Mouse (Mus musculus) left cerebral cortex, postnatal 10 days (tissue): ENCODE data around the gene Fam102a. TPM values are rescaled to one million over a fixed set of nuclear protein-coding genes. Genes with fewer than 3 reads are reported as not detected.

Experiments used
- DNase-seq, 2 experiments: peaks; one replicate each; pipeline ENCODE4 v3.0.0; 2021 to 2022; ENCODE audit warnings: low spot score in 2 of 2, mixed read lengths in 1 of 2; ENCODE audit errors: extremely low spot score in 1 of 2
- intact Hi-C: fragments of 180-260 bp; cut with DNase I; formaldehyde crosslinking; loops from one replicate; pipeline ENCODE4 v1.15.1; 2025
- total RNA-seq, 2 experiments: library from RNA; stranded (reverse); gene quantifications; 2 replicates each; pipeline ENCODE4 v1.2.3; 2021

Fam102a gene
- total RNA-seq, 2 experiments from 2014 or later, result 28.2 to 28.9 TPM

DNA sequence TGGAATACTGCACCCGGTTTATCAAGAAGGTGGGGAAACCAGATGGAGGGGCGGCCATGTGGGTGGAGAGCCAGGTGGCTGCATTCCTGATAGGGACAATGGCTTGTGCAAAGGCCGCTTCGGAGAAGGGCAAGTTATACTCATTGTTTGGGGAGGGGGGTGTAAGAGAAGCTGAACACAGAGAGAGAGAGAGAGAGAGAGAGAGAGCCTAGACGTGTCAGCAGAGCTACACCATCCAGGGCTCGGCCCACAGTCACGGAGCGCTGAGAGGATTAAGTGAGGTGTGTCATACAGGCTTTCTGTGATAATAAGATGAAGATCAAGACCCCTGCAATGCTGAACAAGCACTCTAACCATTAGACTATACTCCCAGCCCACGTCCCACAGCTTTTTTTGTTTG, 27.2 kb upstream of the Fam102a start:
- intact Hi-C loops, result no loop called here
- no peak for DNase-seq

DNA sequence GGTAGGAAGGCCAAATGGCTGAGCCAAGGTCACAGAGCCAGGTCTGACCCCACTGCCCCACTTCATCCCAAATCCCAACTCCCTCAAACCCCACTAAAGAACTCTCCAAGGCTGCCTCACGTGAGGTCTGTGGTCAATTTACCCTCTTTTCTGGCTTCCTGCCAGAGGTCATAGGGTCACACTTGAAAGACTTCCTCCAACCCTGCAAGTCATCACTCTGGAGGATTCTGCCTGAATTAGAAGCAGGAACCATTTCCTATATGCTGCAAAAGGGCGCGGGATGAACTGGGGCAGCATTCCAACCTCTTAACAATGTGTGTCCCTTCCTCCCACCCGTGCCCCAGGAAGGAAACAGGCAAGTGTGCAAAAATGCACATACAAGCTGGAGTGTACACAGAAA, 25.8 kb upstream of the Fam102a start:
- peak in 1 of 2 experiments; percentile 87 for DNase-seq
- intact Hi-C loops, result no loop called here

DNA sequence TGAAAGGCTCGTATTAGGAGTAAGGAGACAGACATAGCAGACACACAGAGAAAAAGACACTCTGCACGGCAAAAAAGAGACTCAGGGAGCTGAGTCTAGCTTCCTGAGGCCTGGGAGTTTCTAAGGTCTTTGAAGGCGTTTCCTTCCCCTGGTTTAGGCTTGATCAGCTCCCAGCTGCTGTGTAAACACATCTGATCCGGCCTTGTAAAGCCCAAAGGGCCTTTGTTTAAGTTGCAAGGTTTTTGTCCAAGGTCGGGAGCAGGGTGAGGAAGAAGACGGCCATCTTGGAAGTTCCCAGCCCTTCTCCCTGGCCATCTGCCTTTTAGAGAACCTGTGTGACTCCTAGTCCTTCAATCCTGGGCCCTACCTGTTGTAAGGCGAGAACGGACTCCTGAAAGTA, 25.2 kb upstream of the Fam102a start:
- DNase-seq, result no peak
- intact Hi-C loops, result no loop called here

DNA sequence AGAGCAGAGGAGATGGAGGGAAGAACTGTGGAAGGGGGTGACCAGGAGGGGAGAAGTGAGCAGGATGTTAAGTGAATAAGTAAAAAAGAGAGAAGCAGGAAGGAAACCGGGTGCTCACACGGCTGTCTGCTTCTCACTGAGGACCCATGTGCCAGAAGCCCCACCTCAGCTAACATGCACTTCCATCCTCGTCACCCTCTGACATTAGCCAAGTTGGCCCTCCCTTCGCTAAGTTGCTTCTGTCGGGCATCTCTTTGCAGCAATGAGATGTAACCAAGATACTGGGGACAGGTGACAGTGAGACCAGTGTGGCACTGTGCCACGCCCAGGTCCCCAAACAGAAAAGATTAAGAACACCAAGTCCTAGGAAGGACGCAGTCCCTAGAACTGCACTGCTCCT, 22.5 kb upstream of the Fam102a start:
- intact Hi-C loops, result no loop called here
- no peak for DNase-seq

DNA sequence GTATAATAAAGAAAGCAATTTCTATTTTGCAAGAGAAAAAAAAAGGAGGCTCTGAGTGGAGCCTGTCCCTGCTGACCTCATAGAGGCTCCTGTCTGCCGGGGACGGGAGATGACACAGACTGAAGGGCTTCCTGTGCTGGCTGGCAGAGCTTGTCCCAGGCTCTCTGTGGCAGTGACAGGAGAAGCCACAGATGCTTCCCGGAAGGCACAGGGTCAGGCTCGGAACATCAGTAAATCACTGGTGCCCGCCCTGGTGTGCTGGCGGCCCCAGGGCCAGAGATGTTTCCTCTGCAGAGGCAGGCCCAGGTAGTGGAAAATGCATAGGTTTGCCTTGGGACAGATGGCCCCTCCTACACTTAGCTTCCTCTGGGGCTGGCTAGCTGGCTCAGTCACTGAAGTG, 20.8 kb upstream of the Fam102a start:
- intact Hi-C loops, result no loop called here

DNA sequence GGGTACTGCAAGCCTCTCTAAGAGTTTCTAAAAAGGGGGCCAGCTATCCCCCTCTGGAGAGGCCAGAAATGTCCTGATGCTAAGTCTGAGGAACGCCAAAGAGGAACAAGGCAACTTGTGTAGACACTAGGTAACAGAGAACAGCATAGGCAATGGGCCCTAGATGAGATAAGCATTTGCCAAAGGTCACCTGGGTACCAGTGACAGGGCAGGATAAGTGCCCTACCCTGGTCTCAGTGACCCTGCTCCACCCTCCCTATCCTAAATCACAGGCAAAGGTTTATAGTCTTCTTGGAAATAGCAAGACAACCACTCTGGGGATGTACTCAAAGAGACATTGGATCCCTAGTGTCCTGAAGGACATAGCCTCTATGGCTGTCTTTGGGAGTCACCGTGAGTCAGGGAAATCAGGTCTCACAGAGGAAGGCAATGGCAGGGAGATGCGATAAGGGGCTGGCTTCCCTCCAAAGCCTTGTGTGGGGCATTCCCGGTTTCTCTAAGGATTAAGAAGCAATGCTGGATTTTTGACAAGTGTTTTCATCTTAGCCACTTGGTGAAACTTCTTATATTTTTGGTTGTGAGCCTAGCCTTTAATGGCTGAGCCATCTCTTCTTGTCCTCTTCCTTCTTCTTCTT, 17.8 kb upstream of the Fam102a start:
- intact Hi-C loops, result no loop called here
- DNase-seq, result no peak

More for the DNA sequence above, 20.8 kb upstream of the Fam102a start:
- no peak for DNase-seq

DNA sequence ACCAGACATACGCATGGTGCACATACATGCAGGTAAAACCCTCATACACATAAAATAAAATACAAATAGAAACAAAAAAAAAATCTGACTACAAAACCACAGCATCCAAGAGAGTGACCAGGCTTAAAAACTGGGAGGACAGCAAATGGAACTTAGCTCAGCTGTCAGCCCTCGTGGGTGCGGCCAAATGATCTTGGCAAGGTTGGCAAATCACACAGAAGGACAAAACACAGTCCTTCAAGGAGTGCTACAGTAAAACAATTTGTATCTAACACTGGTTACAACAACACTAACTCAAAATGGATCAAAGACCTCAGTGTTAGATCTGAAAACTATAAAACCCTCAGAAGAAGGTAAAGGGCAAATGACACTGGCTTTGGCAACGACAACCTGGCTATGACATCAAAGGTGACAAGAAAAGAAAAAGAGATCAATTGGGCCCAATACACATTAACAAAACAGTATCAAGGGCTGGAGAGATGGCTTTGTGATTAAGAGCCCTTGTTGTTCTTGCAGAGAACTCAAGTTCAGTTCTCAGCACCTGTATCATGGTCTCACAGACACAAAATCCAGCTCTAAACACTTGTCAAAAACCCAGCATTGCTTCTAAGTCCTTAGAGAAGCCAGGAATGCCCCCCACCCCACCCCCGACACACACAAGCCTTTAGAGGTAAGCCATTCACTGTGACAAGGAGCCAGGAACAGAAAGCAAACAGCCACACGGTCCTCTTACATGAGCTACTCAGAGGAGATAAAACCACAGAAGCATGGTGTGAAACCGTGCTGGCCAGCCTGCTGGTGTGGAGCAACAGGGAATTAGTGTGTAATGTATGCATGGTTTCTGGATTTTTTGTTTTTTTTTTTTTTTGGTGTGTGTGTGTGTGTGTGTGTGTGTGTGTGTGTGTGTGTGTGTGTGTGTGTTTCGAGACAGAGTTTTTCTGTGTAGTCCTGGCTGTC, 14.8 kb upstream of the Fam102a start:
- DNase-seq, result no peak
- intact Hi-C loops, result no loop called here

DNA sequence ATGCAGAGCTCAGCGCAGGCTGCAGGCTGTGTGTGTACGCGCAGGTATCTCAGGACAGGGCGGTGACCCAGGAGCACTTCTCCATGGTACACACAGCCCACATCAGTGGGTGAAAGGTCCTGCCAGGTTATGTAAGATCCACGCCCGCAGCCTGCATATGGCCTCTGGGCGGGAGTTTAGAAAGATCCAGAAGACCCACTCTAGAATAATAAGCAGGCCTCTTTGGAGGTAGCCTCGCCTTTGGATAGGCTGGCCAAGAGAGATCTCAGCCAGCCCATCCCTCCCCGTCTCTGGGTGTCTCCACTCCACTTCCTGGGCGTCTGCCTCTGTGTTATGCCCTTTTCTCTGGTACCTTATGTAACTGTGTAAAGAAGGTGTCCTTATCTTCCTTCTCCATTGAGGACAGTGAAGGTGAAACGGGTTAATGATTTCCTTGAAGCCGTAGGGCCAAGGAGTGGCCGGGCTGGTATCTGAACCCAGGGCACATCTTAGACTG, 10.5 kb upstream of the Fam102a start:
- intact Hi-C loops, result no loop called here
- no peak for DNase-seq

DNA sequence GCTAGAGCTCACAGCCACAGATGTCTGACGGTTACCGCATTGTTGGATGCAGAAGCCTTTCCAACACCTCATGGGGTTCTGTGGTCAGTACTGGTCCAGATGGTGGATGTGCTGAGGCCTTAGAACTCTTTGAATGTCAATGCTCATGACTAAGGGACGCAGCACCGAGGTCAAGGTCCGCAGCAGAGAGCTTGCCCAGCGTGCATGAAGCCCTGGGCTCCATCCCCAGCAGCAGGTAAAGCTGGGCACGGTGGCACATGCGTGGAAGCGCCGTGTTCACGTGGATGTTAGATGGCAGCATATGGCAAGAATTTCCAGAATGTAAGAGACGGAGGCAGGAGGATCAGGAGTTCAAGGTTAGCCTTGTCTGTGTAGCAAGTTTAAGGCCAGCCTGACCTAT, 9.3 kb upstream of the Fam102a start:
- intact Hi-C loops, result no loop called here
- no peak for DNase-seq

DNA sequence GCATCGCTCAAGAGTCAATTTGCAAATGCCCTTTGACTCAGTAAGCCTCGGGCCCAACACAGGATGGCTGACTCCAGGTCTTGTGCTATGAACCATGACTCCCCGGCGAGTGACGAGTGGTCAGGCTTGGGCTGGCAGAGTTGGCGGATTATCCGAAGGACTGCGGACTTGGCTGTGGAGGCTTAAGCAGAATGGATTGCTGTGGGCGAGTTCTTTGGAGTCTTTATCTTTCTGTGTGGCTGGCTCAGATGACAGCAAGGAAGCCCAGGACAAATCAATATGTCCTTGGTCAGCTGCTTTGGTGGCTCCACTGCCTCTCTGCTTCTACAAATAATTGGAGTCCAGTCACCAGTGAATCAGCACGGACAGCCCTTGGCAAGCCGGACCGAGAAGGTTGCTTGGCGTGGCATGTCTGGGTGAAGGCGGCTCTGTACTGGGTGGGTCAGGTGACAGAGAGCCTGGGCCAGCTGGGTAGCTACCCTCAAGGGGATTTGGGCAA, 7.6 kb upstream of the Fam102a start:
- DNase-seq, result no peak
- intact Hi-C loops, result no loop called here

DNA sequence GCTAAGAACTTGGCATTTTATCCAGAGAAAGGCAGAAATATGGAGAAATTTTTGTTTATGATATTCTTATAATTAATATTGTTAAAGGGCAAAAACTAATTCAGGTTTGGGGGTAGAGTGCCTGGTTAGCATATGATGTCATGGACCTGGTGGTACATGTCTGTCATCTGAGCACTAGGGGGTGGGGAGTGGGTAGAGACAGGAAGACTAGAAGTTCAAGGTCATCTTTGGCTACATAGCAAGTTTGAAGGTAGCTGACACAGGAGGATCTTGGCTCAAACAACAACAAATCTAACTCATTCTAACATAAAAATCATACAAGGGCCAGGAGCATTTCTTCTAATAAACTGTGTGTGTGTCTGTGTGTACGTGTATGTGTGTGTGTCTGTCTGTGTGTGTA, 6.8 kb upstream of the Fam102a start:
- no peak for DNase-seq
- intact Hi-C loops, result no loop called here

DNA sequence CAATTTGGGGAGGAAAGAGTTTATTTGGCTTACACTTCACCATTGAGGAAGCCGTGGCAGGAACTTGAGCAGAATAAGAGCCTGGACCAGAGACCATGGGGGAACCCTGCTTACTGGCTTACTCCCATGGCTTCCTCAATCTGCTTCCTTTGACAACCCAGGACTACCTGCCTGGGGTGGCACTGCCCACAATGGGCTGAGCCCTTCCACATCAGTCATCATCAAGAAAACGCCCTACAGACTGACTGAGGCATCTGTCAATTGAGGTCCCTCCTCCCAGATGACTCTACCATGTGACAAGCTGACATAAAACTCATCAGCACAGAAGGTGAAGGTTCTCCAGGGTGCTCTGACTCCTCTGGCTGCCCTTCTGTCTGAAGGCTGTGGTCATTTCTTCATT, 4.7 kb upstream of the Fam102a start:
- DNase-seq, result no peak
- intact Hi-C loops, result no loop called here

DNA sequence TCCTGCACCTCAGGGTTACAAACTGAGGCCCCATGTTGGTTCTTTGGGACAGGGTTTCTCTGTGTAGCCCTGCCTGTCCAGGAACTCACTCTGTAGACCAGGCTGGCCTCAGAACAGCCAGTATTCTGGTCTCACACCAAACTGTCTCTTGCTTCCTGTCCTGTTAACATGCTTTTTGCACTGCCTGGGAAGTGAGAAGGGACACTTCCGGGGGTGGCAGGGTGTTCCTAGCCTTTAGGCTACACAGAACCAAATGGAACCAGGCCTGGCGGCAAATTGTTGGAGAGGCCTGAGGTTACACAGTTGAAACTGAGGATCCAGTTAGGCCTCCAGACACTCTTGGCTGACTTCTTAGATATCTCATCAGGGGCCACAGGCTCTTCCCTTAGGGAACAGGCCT, 2.0 kb upstream of the Fam102a start:
- intact Hi-C loops, result no loop called here
- DNase-seq, result no peak

DNA sequence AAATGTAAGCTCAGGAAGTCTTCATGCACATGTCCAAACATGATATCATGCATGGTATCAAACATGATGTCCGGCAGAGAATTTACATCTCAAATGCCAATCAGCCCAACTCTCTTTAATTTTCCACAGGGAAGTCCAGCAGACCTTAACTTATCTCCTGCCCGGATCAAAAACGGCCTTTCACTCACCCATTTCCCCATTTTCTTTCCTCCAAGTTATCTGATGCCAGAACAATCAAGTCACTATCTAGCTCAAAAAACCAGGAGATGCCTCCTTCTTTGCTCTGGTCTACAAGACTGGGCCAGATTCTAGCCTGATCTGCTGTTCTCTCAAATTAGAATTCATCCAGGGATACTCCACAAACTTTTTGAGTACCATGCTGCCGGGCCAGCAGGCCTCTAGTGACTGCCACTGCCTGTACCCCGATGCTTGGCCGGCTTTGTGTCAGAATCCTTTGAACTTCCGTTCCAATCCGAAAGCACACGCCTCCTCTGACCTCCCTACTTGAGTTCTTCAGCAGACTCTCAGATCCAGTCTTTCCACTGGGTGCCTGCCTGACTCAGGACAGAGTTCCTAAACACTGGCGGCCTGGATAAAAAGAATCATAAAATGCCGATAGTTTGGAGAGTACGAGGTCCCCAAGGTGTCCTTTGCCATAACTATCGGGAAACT, 935 bp upstream of the Fam102a start:
- intact Hi-C loops, result no loop called here

DNA sequence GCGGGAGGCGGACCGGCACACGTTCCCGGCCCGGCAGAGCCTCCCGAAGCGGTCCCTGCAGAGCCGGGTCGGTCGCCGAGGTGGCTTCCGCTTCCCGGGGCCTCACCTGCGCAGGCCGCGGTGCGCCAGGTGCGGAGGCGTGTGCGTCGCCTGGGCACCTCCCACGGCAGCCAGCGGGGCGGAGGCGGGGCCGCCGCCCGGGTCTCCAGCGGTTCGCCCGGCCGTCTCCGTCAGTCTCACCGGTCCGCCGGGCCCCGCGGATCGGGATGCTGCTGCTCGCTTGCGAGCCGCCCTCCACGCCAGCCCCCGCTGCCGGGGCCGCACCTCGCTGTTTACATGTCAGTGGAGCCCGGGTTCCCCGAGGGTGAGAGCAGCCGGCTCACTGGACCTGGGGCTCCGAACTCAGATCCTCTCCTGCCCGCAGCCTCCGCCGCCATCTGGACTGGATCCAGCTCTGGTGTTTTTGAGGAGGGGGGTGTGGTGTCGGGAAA, 414 bp downstream of the Fam102a start:
- intact Hi-C loops, result loop anchor here (5.0 kb wide), 1 partner anchor 48 kb away; no protein-coding TSS in a partner anchor
- DNase-seq, result peak in 1 of 2 experiments; percentile 80

More for the DNA sequence above, 935 bp upstream of the Fam102a start:
- DNase-seq, result peak in 1 of 2 experiments; percentile 65

DNA sequence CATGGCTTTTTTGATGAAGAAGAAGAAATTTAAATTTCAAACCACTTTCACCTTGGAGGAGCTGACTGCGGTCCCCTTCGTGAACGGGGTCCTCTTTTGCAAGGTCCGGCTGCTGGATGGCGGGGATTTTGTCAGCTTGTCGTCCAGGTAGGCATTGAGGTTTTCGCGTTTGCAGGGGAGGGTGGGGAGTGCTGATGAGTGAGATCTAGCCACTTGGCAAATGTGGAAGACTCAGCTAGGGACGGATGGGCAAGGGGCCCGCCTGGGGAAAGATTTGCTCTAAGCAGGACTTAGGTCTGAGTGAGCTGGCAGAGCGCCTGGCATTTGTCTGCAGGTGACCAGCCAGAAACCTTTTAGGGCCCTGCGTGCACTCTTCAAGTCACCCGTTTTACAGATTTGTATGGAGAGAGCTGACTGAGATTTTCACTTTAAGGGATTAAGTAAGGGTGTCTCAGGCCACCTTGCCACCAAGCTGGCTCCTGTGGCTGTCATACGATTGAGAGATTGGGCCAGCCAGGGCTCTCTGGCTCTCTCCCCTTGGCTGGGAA, 1.0 kb downstream of the Fam102a start:
- DNase-seq, result peak in 1 of 2 experiments; percentile 58
- intact Hi-C loops, result loop anchor here (5.0 kb wide), 1 partner anchor 49 kb away; no protein-coding TSS in a partner anchor

DNA sequence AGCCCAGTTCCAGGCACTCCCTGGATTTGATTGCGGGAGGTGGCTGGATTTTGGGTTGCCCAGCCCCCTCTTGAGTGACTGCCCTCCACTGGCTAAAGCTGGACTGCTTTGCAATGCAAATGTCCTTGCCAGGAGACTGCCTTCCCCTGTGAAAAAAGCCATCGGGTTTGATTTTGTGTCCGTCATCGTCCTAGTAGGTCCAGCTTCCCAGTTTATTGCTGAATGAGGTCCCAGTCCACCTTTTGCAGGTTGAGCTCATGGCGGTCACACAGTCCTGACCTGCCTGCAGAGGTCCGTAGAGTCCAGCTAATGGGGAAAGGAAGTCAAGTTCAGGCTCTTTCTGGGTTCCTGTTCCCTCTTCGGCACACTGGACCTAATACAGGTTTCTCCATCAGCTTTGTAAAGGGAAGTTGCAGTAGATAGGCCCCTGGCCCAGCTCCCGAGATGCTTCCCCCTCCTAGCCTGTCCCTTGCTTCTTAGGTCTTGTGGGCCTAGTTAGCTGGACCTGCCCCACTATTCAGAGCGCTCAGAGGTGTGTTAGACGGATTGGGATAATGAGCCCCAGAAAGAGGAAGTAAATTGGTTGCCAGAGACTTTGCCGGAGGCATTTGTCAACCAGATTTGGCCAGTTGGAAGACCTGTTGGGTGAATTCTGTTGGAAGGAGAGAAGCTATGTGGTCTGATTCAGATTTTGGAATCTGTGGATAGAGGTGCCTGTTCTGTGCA, 1.7 kb downstream of the Fam102a start:
- DNase-seq, result peak; percentile 43 to 65
- intact Hi-C loops, result loop anchor here (5.0 kb wide), 1 partner anchor 49 kb away; no protein-coding TSS in a partner anchor

DNA sequence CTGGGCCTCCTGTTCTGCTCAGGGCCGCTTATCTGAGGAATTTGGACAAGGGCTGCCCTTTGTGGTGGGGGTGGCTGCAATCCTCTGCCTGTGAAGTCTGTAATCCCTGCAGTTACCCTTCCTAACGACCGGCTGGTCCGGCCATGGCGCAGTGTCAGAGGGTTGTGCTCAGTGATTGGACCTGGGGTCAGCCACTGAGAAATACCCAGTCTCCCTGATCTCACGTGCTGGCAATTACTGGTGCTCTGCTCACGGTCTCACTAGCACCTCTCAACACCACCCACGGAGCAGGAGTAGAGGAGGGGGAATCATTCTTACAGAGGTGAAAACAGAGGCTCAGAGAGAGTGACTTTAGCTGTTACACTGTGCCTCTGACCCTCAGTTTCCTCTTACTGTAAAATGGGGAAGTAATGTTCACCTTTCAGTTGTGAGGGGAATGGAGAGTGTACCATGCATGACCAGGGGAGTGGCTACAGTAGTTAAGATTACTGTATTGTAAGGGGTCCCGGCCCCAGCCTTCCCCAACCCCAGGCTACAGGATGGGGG, 2.3 kb downstream of the Fam102a start:
- no peak for DNase-seq
- intact Hi-C loops, result loop anchor here (5.0 kb wide), 1 partner anchor 50 kb away; no protein-coding TSS in a partner anchor
